Mouse (Mus musculus): ENCODE results near the gene Oxtr.

Oxtr gene

DNA sequence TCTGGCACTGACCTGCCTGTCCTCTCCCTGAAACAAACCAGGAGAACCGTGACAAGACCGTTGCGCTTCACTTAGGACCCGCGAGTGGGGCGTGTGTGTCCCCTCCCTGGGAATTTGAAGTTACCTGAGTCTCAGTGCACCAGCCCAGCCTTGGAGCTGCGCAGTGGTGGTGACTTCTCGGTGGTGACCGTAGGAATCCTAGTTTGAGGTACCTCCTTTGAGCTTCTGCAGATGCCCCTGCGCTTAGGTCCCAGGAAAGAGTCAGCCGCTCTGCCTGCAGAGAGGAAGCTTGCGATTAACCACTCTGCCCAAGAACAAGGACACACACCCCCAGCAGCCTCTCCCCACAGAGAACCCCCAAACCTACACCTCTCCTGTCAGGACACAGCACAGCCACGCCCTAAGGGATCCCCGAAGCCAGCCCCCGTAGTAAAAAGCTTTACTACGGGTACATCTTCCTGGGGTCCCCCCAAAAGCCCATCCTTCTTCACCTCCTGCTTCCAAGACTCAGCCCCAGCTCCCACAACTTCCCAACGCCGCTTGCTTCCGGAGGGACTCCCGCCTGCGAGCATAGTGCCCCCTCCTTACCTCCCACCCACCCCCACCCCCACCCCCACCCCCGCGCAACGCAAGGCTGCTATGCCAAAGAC lies at the start of gene Oxtr:
Gene Oxtr (minus strand): TSS at position 34 of the 650 bp plus-strand sequence.
- ATAC-seq (ENCODE audit: insufficient number of reproducible peaks, low FRiP score, low TSS enrichment), result no peak

DNA sequence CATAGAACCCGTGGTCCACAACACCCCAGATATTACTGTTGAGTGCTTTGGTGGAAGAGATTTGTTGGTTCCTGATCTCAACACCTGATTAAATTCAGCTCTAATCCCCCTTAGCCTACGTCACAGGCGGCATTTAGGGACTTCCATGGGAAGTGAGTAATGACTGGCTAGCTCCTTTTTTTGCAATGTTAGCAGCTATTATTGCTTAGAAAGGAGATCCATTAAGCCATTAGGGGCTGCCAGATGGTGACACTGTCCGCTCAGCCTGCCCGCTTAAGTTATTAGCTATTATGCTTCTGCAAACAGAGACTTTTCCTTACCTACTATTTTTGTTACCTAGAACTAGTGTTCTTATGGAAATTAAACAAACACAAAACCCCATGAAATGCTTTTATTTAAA lies 35.7 kb upstream of the Oxtr start:
- ATAC-seq (ENCODE audit: insufficient number of reproducible peaks, low FRiP score, low TSS enrichment), result no peak

DNA sequence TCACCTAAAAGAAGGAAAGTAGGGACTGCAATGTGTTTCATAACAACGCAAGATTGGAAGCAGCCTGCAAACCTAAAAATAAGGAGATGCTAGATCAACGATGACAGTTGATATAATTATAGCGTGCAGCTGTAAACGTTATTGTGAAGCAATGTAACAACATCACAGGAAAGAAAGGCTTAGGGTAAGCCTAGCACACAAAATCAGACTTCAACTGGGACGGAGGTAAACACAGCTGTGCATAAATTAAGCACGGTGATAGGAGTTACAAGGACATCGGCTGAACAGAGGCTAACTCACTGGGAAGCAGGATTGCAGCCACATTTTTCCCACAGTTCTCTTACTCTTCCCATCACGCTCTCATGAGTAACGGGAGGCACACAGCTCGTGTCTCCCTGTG lies 34.7 kb upstream of the Oxtr start:
- no peak for ATAC-seq (ENCODE audit: insufficient number of reproducible peaks, low FRiP score, low TSS enrichment)

DNA sequence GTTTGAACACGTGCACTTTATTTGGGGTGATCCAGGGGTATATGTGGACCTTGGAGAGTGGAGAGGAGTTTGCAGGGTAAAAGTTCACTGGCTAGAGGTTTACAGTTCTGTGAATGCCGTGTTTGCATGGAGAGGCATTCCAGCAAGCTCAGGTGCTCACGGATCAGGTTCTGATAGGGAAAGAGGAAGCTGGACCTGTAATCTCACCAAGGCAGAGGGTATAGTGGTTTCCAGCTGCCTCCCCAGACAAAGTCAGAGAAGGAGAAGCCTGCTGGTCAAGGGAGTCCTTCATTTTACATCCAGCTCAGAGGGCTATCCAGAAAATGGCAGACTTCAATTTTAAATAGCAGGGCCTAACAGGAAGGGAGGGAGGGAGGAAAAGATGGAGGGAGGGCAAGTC lies 28.2 kb upstream of the Oxtr start:
- ATAC-seq (ENCODE audit: insufficient number of reproducible peaks, low FRiP score, low TSS enrichment), result no peak

DNA sequence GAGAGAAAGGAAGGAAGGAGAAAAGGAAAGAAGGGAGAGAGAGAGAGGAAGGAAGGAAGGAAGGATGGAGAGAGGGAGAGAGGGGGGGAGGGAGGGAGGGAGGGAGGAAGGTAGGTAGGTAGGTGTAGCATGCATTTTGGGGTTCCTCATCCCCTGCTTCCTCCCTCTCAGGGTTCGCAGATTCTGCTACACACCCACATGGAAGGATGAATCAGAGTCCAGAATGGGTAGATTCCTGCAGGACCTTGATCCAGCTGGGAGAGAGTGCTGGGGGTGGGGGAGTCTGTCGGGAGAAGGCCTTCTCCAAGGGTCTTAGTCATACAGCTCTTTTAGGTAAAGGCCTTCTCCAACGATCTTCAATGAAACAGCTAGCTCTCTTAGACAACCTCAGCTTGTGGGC lies 27.8 kb upstream of the Oxtr start:
- no peak for ATAC-seq (ENCODE audit: insufficient number of reproducible peaks, low FRiP score, low TSS enrichment)

DNA sequence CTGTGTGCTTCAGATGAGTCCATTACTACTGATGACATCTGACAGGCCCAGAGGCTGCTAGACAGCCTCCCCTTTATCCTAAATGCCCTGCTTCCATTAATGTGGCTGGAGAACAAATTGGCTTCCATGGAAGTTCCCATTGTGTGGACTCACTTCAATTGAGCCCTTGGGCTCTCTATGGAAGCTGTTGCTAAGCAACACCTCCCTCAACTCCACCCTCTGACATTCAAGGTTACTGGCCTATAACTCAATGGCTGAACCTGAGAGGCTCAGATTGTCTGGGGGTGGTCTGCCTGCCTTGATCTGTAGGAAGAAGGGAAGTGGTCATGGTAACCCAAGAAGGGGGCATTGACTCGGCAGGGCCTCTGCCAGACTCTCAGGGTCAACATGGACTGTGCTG lies 26.8 kb upstream of the Oxtr start:
- ATAC-seq (ENCODE audit: insufficient number of reproducible peaks, low FRiP score, low TSS enrichment), result no peak

DNA sequence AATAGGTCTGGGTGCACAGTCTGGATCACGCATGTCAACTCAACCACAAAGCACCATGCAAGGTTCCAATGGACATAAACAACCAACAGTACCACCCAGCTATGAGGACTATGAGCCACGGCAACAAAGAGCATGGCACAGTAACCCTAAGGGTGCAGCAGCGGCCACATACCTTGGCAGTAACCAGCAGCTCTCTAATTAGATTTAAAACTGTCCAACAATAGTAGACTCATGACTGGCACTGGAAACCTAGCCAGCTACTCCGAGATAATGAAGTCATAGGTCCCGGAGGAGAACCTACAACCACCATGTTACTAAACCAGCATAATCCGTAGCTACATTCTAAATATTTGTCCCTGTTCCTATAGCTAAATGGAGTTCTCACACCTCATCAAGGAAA lies 24.8 kb upstream of the Oxtr start:
- no peak for ATAC-seq (ENCODE audit: insufficient number of reproducible peaks, low FRiP score, low TSS enrichment)

DNA sequence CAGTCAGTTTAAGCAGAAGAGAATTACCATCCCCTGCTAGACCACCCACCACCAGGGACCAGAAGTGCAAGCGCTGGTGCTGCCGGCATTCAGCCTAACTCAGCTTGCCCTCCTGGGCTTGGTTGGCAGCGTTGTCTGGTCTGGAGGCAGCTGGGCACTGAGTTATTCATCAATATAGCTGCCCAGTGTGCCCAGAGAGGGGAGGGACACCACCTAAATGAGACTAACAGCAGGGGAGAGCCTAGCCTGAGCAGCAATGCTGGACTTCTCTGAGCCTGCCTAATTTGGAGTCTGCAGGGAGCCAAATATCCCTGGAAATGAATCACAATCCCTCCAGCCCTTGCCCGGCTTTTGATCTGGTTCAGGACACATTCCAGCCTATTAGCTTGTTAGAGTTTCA lies 20.6 kb upstream of the Oxtr start:
- ATAC-seq (ENCODE audit: insufficient number of reproducible peaks, low FRiP score, low TSS enrichment), result no peak

DNA sequence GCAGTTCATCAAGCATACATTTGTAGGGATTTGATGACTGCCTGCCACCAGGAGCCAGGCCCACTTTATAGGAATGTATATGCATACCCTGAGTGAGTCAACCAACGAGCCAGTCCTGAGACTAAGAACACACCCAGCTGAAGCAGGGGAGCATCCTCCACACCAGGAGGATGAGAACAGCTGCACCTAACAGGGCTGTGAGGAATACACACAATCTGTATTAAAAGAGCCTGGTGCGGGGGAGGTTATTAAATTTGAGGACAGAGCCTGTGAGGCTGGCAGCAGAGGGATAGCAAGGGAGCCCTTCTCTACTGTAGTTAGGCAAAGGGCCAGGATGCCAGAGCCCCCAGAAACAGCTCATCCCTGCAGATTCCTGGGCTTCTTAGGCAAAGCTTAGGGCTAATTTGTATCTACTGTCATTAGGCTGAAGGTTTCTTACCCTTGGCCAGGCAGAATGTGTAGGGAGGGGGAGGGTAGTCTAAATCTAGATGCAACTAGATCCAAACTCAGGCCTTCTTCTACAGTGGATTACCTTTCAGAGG lies 19.9 kb upstream of the Oxtr start:
- no peak for ATAC-seq (ENCODE audit: insufficient number of reproducible peaks, low FRiP score, low TSS enrichment)

DNA sequence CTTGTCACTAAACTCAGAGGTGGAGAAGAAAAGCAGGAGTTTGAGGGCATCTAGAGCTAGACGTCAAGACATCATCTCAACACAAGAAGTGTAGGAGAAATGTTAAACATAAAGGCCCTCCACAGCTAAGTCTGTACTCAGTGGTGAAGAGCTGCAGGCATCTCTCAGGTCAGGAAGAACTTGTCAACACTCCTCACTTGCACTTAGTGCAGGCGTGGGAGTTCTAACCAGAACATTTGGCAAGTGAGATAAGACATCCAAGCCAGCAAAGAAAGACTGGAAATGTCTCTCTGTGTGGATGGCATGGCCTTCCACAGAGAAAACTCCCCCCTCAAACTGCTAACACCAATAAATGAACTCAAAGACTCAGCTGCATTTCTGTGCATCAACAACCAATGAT lies 17.9 kb upstream of the Oxtr start:
- ATAC-seq (ENCODE audit: insufficient number of reproducible peaks, low FRiP score, low TSS enrichment), result no peak

DNA sequence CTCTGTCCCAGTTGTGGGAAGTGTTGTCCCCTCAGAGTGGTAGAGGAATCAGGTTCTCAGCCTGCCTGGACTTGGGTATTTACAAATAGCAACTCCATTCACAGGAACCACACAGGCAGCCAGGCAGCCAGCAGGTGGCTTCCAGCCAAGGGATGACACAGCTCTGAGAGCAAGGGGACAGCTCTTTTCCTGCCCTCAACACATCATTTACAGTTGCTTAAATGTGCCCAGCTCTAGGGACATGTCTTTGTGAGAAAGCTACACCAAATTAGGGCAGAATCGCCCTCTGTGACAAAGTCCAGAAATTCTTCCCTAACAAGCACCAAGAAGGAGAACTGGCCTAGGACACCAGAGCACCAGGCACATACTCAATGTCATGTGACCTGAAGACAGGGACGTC lies 11.4 kb upstream of the Oxtr start:
- ATAC-seq (ENCODE audit: insufficient number of reproducible peaks, low FRiP score, low TSS enrichment), result no peak

DNA sequence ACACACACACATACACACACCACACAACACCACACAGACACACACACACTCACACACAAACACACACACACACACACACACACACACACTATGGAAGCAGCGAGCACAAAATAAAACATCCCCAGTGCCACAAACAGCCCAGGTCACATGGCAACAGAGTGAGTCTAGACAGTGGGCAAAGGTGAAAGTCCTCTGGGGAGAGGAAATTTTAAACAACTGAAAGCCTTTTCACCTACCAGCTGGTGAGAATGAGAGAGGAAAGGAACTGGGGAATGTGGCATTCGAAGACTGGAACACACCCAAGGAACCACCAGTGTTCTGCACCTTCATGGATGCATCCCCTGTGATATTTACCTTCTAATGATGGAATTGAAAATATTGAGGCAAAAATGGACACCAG lies 9.7 kb upstream of the Oxtr start:
- ATAC-seq (ENCODE audit: insufficient number of reproducible peaks, low FRiP score, low TSS enrichment), result no peak

DNA sequence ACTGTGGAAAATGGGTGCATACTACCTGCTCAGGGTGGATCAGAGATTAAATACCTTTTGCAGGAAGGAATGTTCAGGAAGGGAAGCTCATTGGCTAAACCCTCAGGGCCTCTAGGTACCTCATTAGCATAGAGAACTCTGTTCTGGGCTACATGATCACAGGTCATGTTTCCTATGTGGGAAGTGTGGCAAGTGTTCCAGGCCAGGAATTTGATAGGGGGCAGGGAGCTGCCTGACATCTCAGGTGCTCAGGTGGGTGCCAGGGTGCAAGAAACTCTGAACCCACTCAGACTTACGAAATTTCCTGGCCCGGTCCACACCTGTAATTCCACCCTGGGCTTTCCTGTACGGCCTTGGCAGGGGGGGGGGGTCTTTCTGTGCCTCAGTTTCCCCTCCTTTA lies 9.0 kb upstream of the Oxtr start:
- no peak for ATAC-seq (ENCODE audit: insufficient number of reproducible peaks, low FRiP score, low TSS enrichment)

DNA sequence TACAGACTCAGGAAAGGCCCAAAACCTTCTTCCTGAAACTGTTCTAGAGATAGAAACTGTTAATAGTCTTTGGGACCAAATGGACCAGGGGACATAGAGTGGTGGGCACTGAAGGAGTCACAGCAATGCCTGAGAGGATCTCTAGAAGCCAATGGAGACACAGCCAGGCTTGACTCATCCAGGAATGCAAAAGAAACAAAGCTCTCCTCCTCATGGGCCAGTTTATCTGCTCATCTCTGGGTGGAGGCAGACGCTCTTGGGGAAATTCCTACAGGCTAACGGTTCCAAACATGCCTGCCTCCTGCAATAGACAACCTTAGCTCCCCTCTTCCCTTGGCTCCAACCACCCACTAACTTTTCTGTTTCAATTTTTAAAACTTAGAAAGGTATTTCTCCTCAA lies 7.7 kb upstream of the Oxtr start:
- ATAC-seq (ENCODE audit: insufficient number of reproducible peaks, low FRiP score, low TSS enrichment), result no peak

DNA sequence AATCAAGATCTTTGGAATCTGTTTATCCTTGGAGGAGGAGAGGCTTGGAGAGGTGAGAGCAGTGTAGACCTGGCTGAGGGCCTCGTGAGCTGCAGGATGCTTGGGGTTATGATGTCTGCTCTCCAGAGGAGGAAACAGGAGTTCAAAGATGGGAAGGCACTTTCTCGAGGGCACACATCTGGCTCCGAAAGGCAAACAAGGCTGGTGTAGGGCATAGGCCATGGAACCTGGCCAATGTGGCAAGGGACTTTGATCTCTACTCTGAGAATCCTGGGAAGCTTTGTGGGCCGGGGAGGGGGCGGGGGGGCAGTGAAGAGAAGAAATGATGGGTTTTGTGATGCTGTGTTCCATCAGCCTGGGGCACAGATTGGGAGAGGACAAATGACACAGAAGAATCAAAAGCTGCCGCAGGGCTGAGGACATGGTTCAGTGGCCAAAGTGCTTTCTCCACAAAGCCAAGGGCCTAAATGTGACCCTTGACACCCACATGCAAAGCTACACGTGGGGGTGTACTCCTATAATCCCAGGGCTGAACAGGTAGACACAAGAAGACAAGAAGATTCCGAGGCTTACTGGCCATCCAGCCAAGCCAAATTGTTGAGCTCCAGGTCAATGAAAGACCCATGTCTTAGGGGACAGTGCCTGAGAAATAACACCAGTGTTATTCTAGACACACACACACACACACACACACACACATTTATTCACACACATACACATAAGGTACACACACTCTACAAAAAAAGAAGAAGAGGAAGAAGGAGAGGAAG lies 6.7 kb upstream of the Oxtr start:
- ATAC-seq (ENCODE audit: insufficient number of reproducible peaks, low FRiP score, low TSS enrichment), result no peak

DNA sequence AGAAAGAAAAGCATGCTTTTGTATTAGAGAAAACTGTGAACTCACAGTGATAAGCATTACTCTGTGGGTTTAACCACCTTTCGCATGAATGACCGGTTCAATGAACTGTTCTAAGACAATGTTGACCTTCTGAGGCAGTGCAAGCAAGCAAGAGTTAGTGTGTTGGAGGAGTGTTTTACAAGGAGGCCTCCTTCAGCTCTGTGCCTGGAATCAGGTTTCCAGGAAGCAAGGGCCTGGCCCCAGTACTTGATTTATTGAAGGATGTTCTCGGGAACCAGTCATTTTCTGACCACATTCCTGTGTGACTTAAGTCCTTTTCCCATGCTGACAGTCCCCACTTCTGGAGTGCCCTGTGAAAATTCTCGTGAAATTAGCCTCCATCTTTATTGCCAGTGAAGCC lies 5.5 kb upstream of the Oxtr start:
- no peak for ATAC-seq (ENCODE audit: insufficient number of reproducible peaks, low FRiP score, low TSS enrichment)

DNA sequence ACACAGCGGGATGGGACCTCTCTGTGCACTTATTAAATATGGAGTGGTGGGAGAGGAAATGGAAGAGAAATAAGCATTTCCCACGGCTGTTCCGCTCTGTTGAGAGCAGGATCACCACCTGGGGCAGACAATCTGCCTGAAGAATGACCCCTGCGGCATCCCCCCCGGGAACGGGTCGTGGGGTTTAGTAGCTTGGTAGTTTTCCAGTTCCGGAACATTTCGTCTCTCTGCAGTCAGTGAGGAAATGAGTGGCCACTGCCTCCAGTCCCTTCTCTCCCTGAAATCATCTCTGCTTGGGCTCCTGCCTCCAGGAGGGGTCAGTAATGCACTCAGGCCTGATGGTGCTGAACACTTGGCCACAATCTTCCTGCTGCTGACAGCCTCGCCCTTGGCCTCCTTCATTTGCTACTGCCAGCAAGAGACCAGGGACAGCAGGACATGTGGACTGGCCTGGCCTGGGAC lies 4.9 kb upstream of the Oxtr start:
- no peak for ATAC-seq (ENCODE audit: insufficient number of reproducible peaks, low FRiP score, low TSS enrichment)

DNA sequence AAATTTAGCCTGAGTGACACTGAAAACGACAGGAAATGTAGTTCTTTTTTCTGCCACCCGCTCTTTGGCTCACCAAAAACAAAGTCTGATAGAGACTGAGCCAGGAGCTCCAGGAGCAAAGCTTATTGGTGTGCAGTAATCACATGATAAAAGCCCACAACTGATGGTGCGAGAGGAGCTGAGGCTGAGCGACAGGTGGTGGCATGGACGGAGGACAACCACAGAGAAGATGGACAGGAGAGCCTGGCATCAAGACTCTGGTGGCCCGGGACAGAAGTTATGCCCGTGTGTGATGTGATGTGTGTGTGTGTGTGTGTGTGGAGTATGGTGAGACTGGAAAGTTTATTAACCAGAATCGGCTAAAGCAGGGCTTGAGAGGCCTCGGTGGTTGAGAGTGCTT lies 3.6 kb upstream of the Oxtr start:
- ATAC-seq (ENCODE audit: insufficient number of reproducible peaks, low FRiP score, low TSS enrichment), result no peak

DNA sequence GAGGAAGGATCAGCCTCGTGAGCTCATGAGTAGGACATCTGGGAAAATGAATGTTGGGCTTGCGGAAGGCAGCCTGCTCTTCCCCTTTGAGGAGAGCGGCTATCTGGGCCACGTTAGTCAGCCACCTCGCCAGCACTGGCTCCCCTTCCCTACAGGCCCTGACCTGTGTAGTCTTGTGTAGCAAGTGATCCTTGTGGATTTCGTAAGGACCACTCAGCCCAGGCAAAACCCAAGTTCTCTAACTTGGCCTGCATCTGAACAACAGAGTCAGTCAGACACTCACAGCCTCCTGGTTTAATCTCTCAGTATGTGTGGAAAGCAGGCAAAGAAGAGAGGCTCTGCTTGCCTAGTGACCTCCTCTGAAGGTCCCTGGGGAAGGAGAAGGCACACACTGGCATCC lies 2.9 kb upstream of the Oxtr start:
- no peak for ATAC-seq (ENCODE audit: insufficient number of reproducible peaks, low FRiP score, low TSS enrichment)

DNA sequence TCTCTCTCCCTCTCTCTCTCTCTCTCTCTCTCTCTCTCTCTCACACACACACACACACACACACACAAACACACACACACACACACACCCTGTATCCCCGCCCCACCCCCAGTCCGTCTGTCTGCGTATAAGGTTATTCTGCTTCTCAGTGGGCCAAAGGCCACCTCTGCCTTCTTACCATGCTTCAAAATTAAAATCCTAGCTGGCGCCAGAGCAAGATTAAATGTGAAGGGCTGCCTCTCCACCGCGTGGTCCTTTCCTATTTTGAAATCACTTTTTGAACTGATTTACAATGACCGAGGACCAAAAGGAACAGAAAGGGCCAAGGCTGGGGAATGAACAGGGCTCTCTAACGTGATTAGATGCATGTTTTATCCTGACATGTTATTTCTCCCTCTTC lies 1.8 kb upstream of the Oxtr start:
- no peak for ATAC-seq (ENCODE audit: insufficient number of reproducible peaks, low FRiP score, low TSS enrichment)

DNA sequence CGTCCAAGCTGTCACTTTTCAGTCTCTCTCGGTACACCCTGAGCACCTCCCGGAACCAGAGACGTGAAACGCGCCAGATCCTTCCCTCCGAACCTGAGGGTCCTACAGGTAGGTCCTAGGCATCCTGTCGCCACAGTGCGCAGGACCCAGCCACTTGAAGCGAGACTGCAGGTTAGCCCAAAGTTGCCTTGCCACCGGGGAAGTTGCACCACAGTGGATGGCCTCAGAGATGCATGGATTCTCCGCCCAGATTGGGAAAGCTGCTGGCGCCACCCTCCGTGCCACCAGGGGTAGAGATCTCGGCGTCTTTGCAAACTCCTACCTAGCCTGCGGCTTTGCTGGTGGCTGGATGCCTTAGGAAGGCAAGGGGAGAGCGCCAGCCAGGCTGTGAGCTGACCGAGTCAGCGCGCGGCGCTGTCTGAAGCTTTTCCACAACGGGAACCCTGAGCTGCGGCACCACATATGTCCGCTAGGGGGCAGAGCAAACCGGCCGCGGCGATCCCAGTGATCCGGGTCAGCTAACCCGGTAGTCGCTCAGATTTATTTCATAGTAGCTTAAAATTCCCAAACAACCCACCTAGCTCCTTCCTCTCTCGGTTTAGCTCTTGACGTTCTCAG lies 991 bp upstream of the Oxtr start:
- peak; percentile 64 for ATAC-seq (ENCODE audit: insufficient number of reproducible peaks, low FRiP score, low TSS enrichment)
